Mouse (Mus musculus): ENCODE measurements around the gene Tex44. TPM values are rescaled to one million over a fixed set of nuclear protein-coding genes. Genes with fewer than 3 reads are reported as not detected.
A peak's percentile ranks its signal among the peaks of the same experiment; 100 is the strongest.

The Tex44 gene
- polyA plus RNA-seq, 1 experiment: 142 TPM

GRCm38 (mm10) chr1:86415612-86416184 lies 10.4 kb upstream of the Tex44 start:
- Histone ChIP-seq H3K27ac (ENCODE audit: control insufficient read depth, insufficient read depth, low read depth, low read length) (no peak overlapping the region), H3K27me3 (ENCODE audit: control insufficient read depth, insufficient read depth, low read length) (no peaks in the 10 kb centered on the region), H3K4me1 (ENCODE audit: control insufficient read depth, insufficient read depth, low read length) (peaks cover under 1% of the 10 kb centered on the region), H3K4me3 (ENCODE audit: control insufficient read depth, low read depth, low read length) (no peak overlapping the region), H3K36me3 (ENCODE audit: control insufficient read depth, insufficient read depth, low read length) (no peaks in the 10 kb centered on the region)
- TF ChIP-seq POLR2A (IDR thresholded peaks at IDR 0.05; ENCODE audit: control insufficient read depth, low read depth, low read length) (no peak), CTCF (IDR thresholded peaks at IDR 0.05; ENCODE audit: control insufficient read depth, insufficient read depth, insufficient replicate concordance, low read depth, low read length) (peak; percentile 35; the same call in 1 of the 2 replicates)

- Histone ChIP-seq H3K4me1 (ENCODE audit: control insufficient read depth, insufficient read depth, low read length) (peaks cover 6% of the 10 kb centered on the region), H3K27me3 (ENCODE audit: control insufficient read depth, insufficient read depth, low read length) (no peaks in the 10 kb centered on the region), H3K4me3 (ENCODE audit: control insufficient read depth, low read depth, low read length) (no peak overlapping the region), H3K27ac (ENCODE audit: control insufficient read depth, insufficient read depth, low read depth, low read length) (no peak overlapping the region), H3K36me3 (ENCODE audit: control insufficient read depth, insufficient read depth, low read length) (no peaks in the 10 kb centered on the region)
- TF ChIP-seq POLR2A (IDR thresholded peaks at IDR 0.05; ENCODE audit: control insufficient read depth, low read depth, low read length): no peak
- peak; percentile 16; the same call in 1 of the 2 replicates for TF ChIP-seq CTCF (IDR thresholded peaks at IDR 0.05; ENCODE audit: control insufficient read depth, insufficient read depth, insufficient replicate concordance, low read depth, low read length)
Observed at GRCm38 (mm10) chr1:86416321-86416720, 9.8 kb upstream of the Tex44 start.

- Histone ChIP-seq H3K4me3 (ENCODE audit: control insufficient read depth, low read depth, low read length) (peak overlapping the region; percentile 40), H3K27ac (ENCODE audit: control insufficient read depth, insufficient read depth, low read depth, low read length) (peak overlapping the region; percentile 68)
Observed at GRCm38 (mm10) chr1:86421007-86421406, 5.1 kb upstream of the Tex44 start.

GRCm38 (mm10) chr1:86423879-86424278 lies 2.2 kb upstream of the Tex44 start:
- H3K27ac ChIP-seq (ENCODE audit: control insufficient read depth, insufficient read depth, low read depth, low read length): no peak overlapping the region
- TF ChIP-seq CTCF (IDR thresholded peaks at IDR 0.05; ENCODE audit: control insufficient read depth, insufficient read depth, insufficient replicate concordance, low read depth, low read length) (no peak), POLR2A (IDR thresholded peaks at IDR 0.05; ENCODE audit: control insufficient read depth, low read depth, low read length) (no peak)
- no peaks in the 10 kb centered on the region for H3K27me3 ChIP-seq (ENCODE audit: control insufficient read depth, insufficient read depth, low read length)
- H3K36me3 ChIP-seq (ENCODE audit: control insufficient read depth, insufficient read depth, low read length): no peaks in the 10 kb centered on the region
- H3K4me1 ChIP-seq (ENCODE audit: control insufficient read depth, insufficient read depth, low read length): peaks cover 15% of the 10 kb centered on the region
- H3K4me3 ChIP-seq (ENCODE audit: control insufficient read depth, low read depth, low read length): peak overlapping the region; percentile 46

More at GRCm38 (mm10) chr1:86421007-86421406, 5.1 kb upstream of the Tex44 start:
- no peaks in the 10 kb centered on the region for H3K36me3 ChIP-seq (ENCODE audit: control insufficient read depth, insufficient read depth, low read length)
- TF ChIP-seq POLR2A (IDR thresholded peaks at IDR 0.05; ENCODE audit: control insufficient read depth, low read depth, low read length): no peak
- TF ChIP-seq CTCF (IDR thresholded peaks at IDR 0.05; ENCODE audit: control insufficient read depth, insufficient read depth, insufficient replicate concordance, low read depth, low read length): no peak
- no peaks in the 10 kb centered on the region for H3K27me3 ChIP-seq (ENCODE audit: control insufficient read depth, insufficient read depth, low read length)
- peaks cover 11% of the 10 kb centered on the region for H3K4me1 ChIP-seq (ENCODE audit: control insufficient read depth, insufficient read depth, low read length)

- no peak for TF ChIP-seq POLR2A (IDR thresholded peaks at IDR 0.05; ENCODE audit: control insufficient read depth, low read depth, low read length)
- TF ChIP-seq CTCF (IDR thresholded peaks at IDR 0.05; ENCODE audit: control insufficient read depth, insufficient read depth, insufficient replicate concordance, low read depth, low read length): no peak
- Histone ChIP-seq H3K27ac (ENCODE audit: control insufficient read depth, insufficient read depth, low read depth, low read length) (no peak overlapping the region), H3K36me3 (ENCODE audit: control insufficient read depth, insufficient read depth, low read length) (no peaks in the 10 kb centered on the region)
Observed at GRCm38 (mm10) chr1:86424336-86424735, 1.8 kb upstream of the Tex44 start.

GRCm38 (mm10) chr1:86424835-86425547 lies 1.1 kb upstream of the Tex44 start:
- H3K4me3 ChIP-seq (ENCODE audit: control insufficient read depth, low read depth, low read length): peak overlapping the region; percentile 79
- TF ChIP-seq CTCF (IDR thresholded peaks at IDR 0.05; ENCODE audit: control insufficient read depth, insufficient read depth, insufficient replicate concordance, low read depth, low read length): no peak
- TF ChIP-seq POLR2A (IDR thresholded peaks at IDR 0.05; ENCODE audit: control insufficient read depth, low read depth, low read length): no peak
- peaks cover 15% of the 10 kb centered on the region for H3K4me1 ChIP-seq (ENCODE audit: control insufficient read depth, insufficient read depth, low read length)
- no peak overlapping the region for H3K27ac ChIP-seq (ENCODE audit: control insufficient read depth, insufficient read depth, low read depth, low read length)
- no peaks in the 10 kb centered on the region for H3K36me3 ChIP-seq (ENCODE audit: control insufficient read depth, insufficient read depth, low read length)
- no peaks in the 10 kb centered on the region for H3K27me3 ChIP-seq (ENCODE audit: control insufficient read depth, insufficient read depth, low read length)

More at GRCm38 (mm10) chr1:86424336-86424735, 1.8 kb upstream of the Tex44 start:
- H3K27me3 ChIP-seq (ENCODE audit: control insufficient read depth, insufficient read depth, low read length): no peaks in the 10 kb centered on the region
- peaks cover 15% of the 10 kb centered on the region for H3K4me1 ChIP-seq (ENCODE audit: control insufficient read depth, insufficient read depth, low read length)
- peak overlapping the region; percentile 53 for H3K4me3 ChIP-seq (ENCODE audit: control insufficient read depth, low read depth, low read length)

GRCm38 (mm10) chr1:86430056-86430455 lies 3.9 kb downstream of the Tex44 start:
- H3K4me1 ChIP-seq (ENCODE audit: control insufficient read depth, insufficient read depth, low read length): peaks cover 17% of the 10 kb centered on the region
- no peak overlapping the region for H3K27ac ChIP-seq (ENCODE audit: control insufficient read depth, insufficient read depth, low read depth, low read length)
- TF ChIP-seq CTCF (IDR thresholded peaks at IDR 0.05; ENCODE audit: control insufficient read depth, insufficient read depth, insufficient replicate concordance, low read depth, low read length): peak; percentile 41; the same call in 1 of the 2 replicates
- no peak for TF ChIP-seq POLR2A (IDR thresholded peaks at IDR 0.05; ENCODE audit: control insufficient read depth, low read depth, low read length)
- no peaks in the 10 kb centered on the region for H3K36me3 ChIP-seq (ENCODE audit: control insufficient read depth, insufficient read depth, low read length)
- no peak overlapping the region for H3K4me3 ChIP-seq (ENCODE audit: control insufficient read depth, low read depth, low read length)
- no peaks in the 10 kb centered on the region for H3K27me3 ChIP-seq (ENCODE audit: control insufficient read depth, insufficient read depth, low read length)

Measured in testis, adult 2 months (tissue).